Mouse (Mus musculus): Measurements from ENCODE around the gene Rhob. TPM values are rescaled to one million over a fixed set of nuclear protein-coding genes. Genes with fewer than 3 reads are reported as not detected.

Rhob gene
- polyA plus RNA-seq, 1 experiment from 2014 or later, result 58.5 TPM

- ATAC-seq (ENCODE audit: insufficient number of reproducible peaks, insufficient read depth, low FRiP score, low TSS enrichment), result no peak
- Histone ChIP-seq H3K27ac (no peak overlapping the region), H3K9me3 (no peaks in the 10 kb centered on the region), H3K4me3 (no peak overlapping the region), H3K36me3 (no peaks in the 10 kb centered on the region), H3K27me3 (no peaks in the 10 kb centered on the region), H3K4me2 (replicated peaks) (no peak overlapping the region), H3K9ac (no peak overlapping the region), H3K4me1 (peaks cover 20% of the 10 kb centered on the region; the same call in 1 of the 2 replicates)
- WGBS, result 83% methylated on average over 7 of the region's 7 CpGs
Measured at GRCm38 (mm10) chr12:8452766-8453621, 46.8 kb downstream of the Rhob start.

- no peak overlapping the region for H3K4me3 ChIP-seq
- 35% methylated on average over 7 of the region's 7 CpGs for WGBS
- peak overlapping the region; percentile 43; the same call in 1 of the 2 replicates for H3K27ac ChIP-seq
- no peaks in the 10 kb centered on the region for H3K9me3 ChIP-seq
- no peak for ATAC-seq (ENCODE audit: insufficient number of reproducible peaks, insufficient read depth, low FRiP score, low TSS enrichment)
- H3K27me3 ChIP-seq, result no peaks in the 10 kb centered on the region
- no peak overlapping the region for H3K9ac ChIP-seq
- H3K36me3 ChIP-seq, result no peaks in the 10 kb centered on the region
- peaks cover 13% of the 10 kb centered on the region; the same call in 1 of the 2 replicates for H3K4me1 ChIP-seq
- no peak overlapping the region for H3K4me2 ChIP-seq (replicated peaks)
Measured at GRCm38 (mm10) chr12:8451571-8452485, 48.0 kb downstream of the Rhob start.

- H3K4me3 ChIP-seq, result no peak overlapping the region
- H3K9me3 ChIP-seq, result no peaks in the 10 kb centered on the region
- no peak overlapping the region for H3K4me2 ChIP-seq (replicated peaks)
- H3K9ac ChIP-seq, result no peak overlapping the region
- H3K27me3 ChIP-seq, result no peaks in the 10 kb centered on the region
- H3K4me1 ChIP-seq, result peaks cover 13% of the 10 kb centered on the region; the same call in 1 of the 2 replicates
- H3K27ac ChIP-seq, result no peak overlapping the region
- H3K36me3 ChIP-seq, result no peaks in the 10 kb centered on the region
- ATAC-seq (ENCODE audit: insufficient number of reproducible peaks, insufficient read depth, low FRiP score, low TSS enrichment), result no peak
- 75% methylated on average over 6 of the region's 6 CpGs for WGBS
Measured at GRCm38 (mm10) chr12:8450639-8451038, 49.2 kb downstream of the Rhob start.

- WGBS, result 91% methylated on average over 1 of the region's 1 CpGs
- ATAC-seq (ENCODE audit: insufficient number of reproducible peaks, insufficient read depth, low FRiP score, low TSS enrichment), result no peak
Measured at GRCm38 (mm10) chr12:8450028-8450427, 49.8 kb downstream of the Rhob start.

More at GRCm38 (mm10) chr12:8450028-8450427, 49.8 kb downstream of the Rhob start:
- Histone ChIP-seq H3K36me3 (no peaks in the 10 kb centered on the region), H3K4me1 (peaks cover 13% of the 10 kb centered on the region; the same call in 1 of the 2 replicates), H3K9me3 (no peaks in the 10 kb centered on the region), H3K27ac (no peak overlapping the region), H3K27me3 (no peaks in the 10 kb centered on the region), H3K9ac (no peak overlapping the region), H3K4me3 (no peak overlapping the region), H3K4me2 (replicated peaks) (no peak overlapping the region)

Other genes with a start within 250 kb of the Rhob start
- 1.8 and 2.5 TPM in 2 replicates for gene Gdf7, start 198.1 kb downstream of the Rhob start, polyA plus RNA-seq (2016; fragmentation: Nextera tagmentation; extraction: Ambion mirVana)
- 19.1 and 20.3 TPM in 2 replicates for gene Hs1bp3, start 186.6 kb downstream of the Rhob start, polyA plus RNA-seq (2016; fragmentation: Nextera tagmentation; extraction: Ambion mirVana)
- gene Slc7a15, start 99.1 kb upstream of the Rhob start, polyA plus RNA-seq (2016; fragmentation: Nextera tagmentation; extraction: Ambion mirVana), result not detected in 2 replicates
- 60.8 and 63.3 TPM in 2 replicates for gene Pum2, start 174.1 kb upstream of the Rhob start, polyA plus RNA-seq (2016; fragmentation: Nextera tagmentation; extraction: Ambion mirVana)

Measured in embryonic facial prominence, embryonic 12.5 days (tissue).